Mouse (Mus musculus) heart, postnatal 0 days (tissue): ENCODE measurements at regions not wholly inside any gene's neighbourhood (a gene's known extent, or its start where the extent isn't known, plus 50 kb on each side); places are given as distances from the start of the nearest gene placed in this dataset.
A peak's percentile ranks its signal among the peaks of the same experiment; 100 is the strongest.

Experiments used
- ATAC-seq: fragments of 200-750 bp; cut with Nextera tagmentation; 2 replicates; pipeline ENCODE4 v1.8.0; 2017; ENCODE audit warnings: low read depth, moderate number of reproducible peaks, moderate library complexity; ENCODE audit not compliant: insufficient read depth
- DNase-seq: peaks from one replicate; pipeline ENCODE4 v3.0.0-alpha.2; 2016; ENCODE audit warnings: low spot score
- H3K27ac ChIP-seq: fragments of 300-500 bp; sonication (generic); 2 replicates; pipeline ENCODE4 v1.5.1; 2014; ENCODE audit warnings: low read depth, mild to moderate bottlenecking
- H3K27me3 ChIP-seq: fragments of 300-500 bp; sonication (generic); 2 replicates; pipeline ENCODE4 v1.6.1; 2014; ENCODE audit warnings: low read length, mixed read lengths; ENCODE audit not compliant: control insufficient read depth, insufficient read depth
- H3K36me3 ChIP-seq: fragments of 300-500 bp; sonication (generic); replicated peaks from 2 replicates; pipeline ENCODE4 v1.6.1; 2014; ENCODE audit warnings: low read length, mixed read lengths; ENCODE audit not compliant: control insufficient read depth, insufficient read depth
- H3K4me1 ChIP-seq: fragments of 300-500 bp; sonication (generic); 2 replicates; pipeline ENCODE4 v1.6.1; 2014; ENCODE audit warnings: antibody characterized with exemption; ENCODE audit not compliant: control insufficient read depth, insufficient read depth
- H3K4me2 ChIP-seq: fragments of 300-500 bp; sonication (generic); 2 replicates; pipeline ENCODE4 v1.6.1; 2014; ENCODE audit warnings: low read depth, mild to moderate bottlenecking, low read length, moderate library complexity
- H3K4me3 ChIP-seq: fragments of 300-500 bp; sonication (generic); 2 replicates; pipeline ENCODE4 v1.5.1; 2014; ENCODE audit warnings: low read depth, low read length
- H3K9ac ChIP-seq: fragments of 300-500 bp; sonication (generic); replicated peaks from 2 replicates; pipeline ENCODE4 v1.6.1; 2014; ENCODE audit warnings: low read depth, low read length, mixed read lengths
- H3K9me3 ChIP-seq: fragments of 300-500 bp; sonication (generic); replicated peaks from 2 replicates; pipeline ENCODE4 v1.6.1; 2016; ENCODE audit warnings: low read length; ENCODE audit not compliant: control insufficient read depth
- CTCF ChIP-seq: IDR thresholded peaks from 2 replicates; pipeline ENCODE4 v1.5.1; 2016; ENCODE audit warnings: antibody characterized with exemption, control low read depth, low read depth
- EP300 ChIP-seq: IDR thresholded peaks from 2 replicates; pipeline ENCODE4 v1.6.1; 2016; ENCODE audit warnings: antibody characterized with exemption, low read depth
- WGBS: fragments of 180-500 bp; shearing (Covaris S2); extraction: QIAGEN DNeasy Blood & Tissue Kit; methylation state at CpG from one replicate; pipeline ENCODE4 v1.1.7; 2014; 5-methylcytosine and 5-hydroxymethylcytosine counted together

DNA sequence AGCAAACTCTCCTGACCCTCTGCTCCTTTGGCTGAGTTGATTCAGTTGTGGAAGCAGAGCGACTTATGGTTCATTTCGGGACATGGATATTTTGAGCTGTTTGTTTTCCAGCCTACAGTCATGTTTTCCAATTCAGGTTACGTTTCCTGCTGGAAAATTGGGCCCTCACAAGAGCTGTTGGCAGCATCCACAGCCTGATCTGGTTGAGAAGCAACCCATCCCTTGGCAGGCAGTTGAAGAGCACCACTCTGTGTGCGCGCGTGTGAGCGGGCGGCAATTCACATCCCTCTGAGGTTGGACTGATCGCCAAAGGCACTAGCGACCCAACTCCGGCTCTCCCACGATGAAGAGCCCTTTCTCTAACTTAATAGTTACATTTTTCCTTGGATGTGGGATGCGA, 457.1 kb downstream of the Tmem38b start:
- Histone ChIP-seq H3K4me2 (no peak overlapping the region), H3K9me3 (no peaks in the 10 kb centered on the region), H3K36me3 (no peaks in the 10 kb centered on the region), H3K27ac (no peak overlapping the region), H3K4me1 (no peaks in the 10 kb centered on the region), H3K9ac (no peak overlapping the region), H3K4me3 (no peak overlapping the region), H3K27me3 (no peaks in the 10 kb centered on the region)
- ATAC-seq = no peak
- no peak for TF ChIP-seq CTCF
- DNase-seq = no peak
- 90% methylated on average over 13 of the region's 13 CpGs for WGBS

GRCm38 (mm10) chr4:54313804-54314203, 488.0 kb downstream of the Tmem38b start:
- WGBS = 57% methylated on average over 1 of the region's 1 CpGs

DNA sequence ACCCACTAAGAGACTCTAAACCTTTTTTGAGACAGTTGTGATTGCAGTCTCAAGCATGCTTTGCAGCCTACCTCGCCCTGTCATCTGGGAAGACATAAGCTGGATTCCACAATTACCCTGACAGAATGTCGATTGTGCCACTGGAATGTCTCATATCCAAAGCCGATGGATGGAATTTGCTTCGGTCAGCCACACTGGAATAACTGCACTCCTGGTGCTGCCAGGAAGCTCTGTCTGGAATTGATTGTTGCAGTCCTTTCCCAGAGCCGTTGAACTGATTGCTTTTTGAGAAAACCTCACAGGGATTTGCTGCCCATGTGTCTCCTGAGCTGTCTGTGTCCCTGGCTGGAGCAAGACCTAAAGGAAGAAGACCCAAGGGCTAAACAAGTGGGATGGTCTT, 499.0 kb downstream of the Tmem38b start:
- ATAC-seq (no peak), DNase-seq (peak; percentile 7)
- WGBS = 14% methylated on average over 5 of the region's 5 CpGs
- Histone ChIP-seq H3K4me3 (no peak overlapping the region), H3K27ac (no peak overlapping the region), H3K4me1 (no peaks in the 10 kb centered on the region), H3K27me3 (no peaks in the 10 kb centered on the region), H3K4me2 (no peak overlapping the region), H3K9ac (no peak overlapping the region), H3K36me3 (no peaks in the 10 kb centered on the region), H3K9me3 (no peaks in the 10 kb centered on the region)
- TF ChIP-seq EP300 (no peak), CTCF (no peak)

More at GRCm38 (mm10) chr4:54313804-54314203, 488.0 kb downstream of the Tmem38b start:
- Histone ChIP-seq H3K4me2 (no peak overlapping the region), H3K9ac (no peak overlapping the region), H3K27ac (no peak overlapping the region), H3K9me3 (no peaks in the 10 kb centered on the region), H3K36me3 (no peaks in the 10 kb centered on the region), H3K4me3 (no peak overlapping the region), H3K4me1 (no peaks in the 10 kb centered on the region), H3K27me3 (no peaks in the 10 kb centered on the region)
- no peak; the same call in 1 of the 2 replicates for TF ChIP-seq CTCF
- TF ChIP-seq EP300 = no peak
- DNase-seq (no peak), ATAC-seq (no peak)

DNA sequence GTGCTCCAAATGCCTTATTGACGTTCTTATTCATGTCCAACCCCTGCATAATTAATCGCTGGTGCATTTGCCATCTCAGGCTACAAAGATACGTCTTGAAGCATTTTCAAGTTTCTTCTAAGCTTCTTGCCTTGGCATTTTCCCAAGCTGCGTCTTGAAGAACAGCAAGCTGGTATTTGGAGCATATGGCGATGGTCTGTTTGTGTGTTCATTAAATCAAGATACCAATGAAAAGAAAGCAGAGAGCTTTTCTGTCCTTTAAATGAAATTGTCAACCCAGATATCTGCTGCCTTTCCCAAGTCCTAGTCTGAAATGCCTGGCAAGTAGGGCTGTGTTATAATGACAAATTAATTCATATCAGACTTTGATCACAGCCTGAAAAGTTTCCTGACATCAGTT, 502.4 kb downstream of the Tmem38b start:
- Histone ChIP-seq H3K9ac (no peak overlapping the region), H3K4me2 (no peak overlapping the region), H3K27ac (no peak overlapping the region), H3K9me3 (no peaks in the 10 kb centered on the region), H3K27me3 (no peaks in the 10 kb centered on the region), H3K36me3 (no peaks in the 10 kb centered on the region), H3K4me3 (no peak overlapping the region), H3K4me1 (peaks cover 4% of the 10 kb centered on the region; the same call in 1 of the 2 replicates)
- TF ChIP-seq CTCF (no peak), EP300 (no peak)
- ATAC-seq = no peak
- DNase-seq = no peak
- WGBS = 72% methylated on average over 5 of the region's 5 CpGs

DNA sequence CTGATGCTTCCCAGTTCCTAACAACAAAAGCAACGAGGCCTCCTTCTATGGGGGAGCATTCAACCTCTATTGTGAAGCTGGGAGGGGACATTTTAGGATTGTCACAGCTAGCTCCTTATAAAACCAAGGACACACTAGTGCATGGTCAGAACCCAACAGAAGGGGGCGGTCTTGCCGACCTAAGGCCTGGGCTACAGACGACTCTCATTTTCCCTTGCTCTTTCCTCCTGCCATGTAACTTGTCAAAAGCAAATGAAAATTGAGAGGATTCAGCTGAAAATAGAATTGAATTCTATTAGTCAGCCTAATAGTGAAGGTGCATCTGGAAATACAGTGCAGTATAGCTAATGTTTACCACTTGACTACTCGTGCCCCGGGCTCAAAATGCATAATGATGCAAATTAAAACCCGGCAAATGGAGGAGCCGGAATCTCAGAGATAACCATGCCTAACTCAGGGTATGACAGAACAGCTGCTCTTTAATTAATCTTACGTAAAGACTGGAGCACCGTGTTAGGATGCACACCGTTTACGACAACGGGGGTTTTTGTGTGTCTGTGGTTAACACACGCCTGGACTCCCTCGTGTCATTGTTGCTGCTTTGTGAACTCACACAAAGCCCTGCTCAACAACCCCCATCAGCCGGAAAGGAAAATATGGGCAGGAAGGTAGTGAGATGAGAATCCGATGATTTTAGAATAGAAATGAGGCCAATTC, 503.0 kb downstream of the Tmem38b start:
- Histone ChIP-seq H3K9me3 (no peaks in the 10 kb centered on the region), H3K27me3 (no peaks in the 10 kb centered on the region), H3K4me2 (no peak overlapping the region), H3K4me1 (peaks cover 4% of the 10 kb centered on the region; the same call in 1 of the 2 replicates), H3K27ac (no peak overlapping the region), H3K36me3 (no peaks in the 10 kb centered on the region), H3K9ac (no peak overlapping the region), H3K4me3 (no peak overlapping the region)
- ATAC-seq (no peak), DNase-seq (no peak)
- WGBS = 81% methylated on average over 17 of the region's 17 CpGs
- TF ChIP-seq CTCF (no peak), EP300 (no peak)

GRCm38 (mm10) chr4:54330686-54331085, 504.8 kb downstream of the Tmem38b start:
- ATAC-seq (no peak), DNase-seq (no peak)
- TF ChIP-seq CTCF (no peak), EP300 (no peak)
- Histone ChIP-seq H3K36me3 (no peaks in the 10 kb centered on the region), H3K4me1 (peaks cover 4% of the 10 kb centered on the region; the same call in 1 of the 2 replicates), H3K4me3 (no peak overlapping the region), H3K27me3 (no peaks in the 10 kb centered on the region), H3K9me3 (no peaks in the 10 kb centered on the region), H3K4me2 (no peak overlapping the region), H3K27ac (no peak overlapping the region), H3K9ac (no peak overlapping the region)
- WGBS = 83% methylated on average over 3 of the region's 3 CpGs
